Mouse (Mus musculus): ENCODE results near the gene Trex1.

The Trex1 gene

GRCm38 (mm10) chr9:109016973-109017604 is 42.4 kb downstream of the Trex1 start:
- DNase-seq (ENCODE audit: low spot score) = no peak

GRCm38 (mm10) chr9:109015397-109015796 is 44.1 kb downstream of the Trex1 start:
- no peak for DNase-seq (ENCODE audit: low spot score)

- DNase-seq (ENCODE audit: low spot score) = no peak
These were observed 49.2 kb downstream of the Trex1 start for GRCm38 (mm10) chr9:109010316-109010690.

- DNase-seq (ENCODE audit: low spot score) = no peak
These were observed 49.8 kb downstream of the Trex1 start for GRCm38 (mm10) chr9:109009636-109010315.

- peak; percentile 61 for DNase-seq (ENCODE audit: low spot score)
These were observed 50.4 kb downstream of the Trex1 start for GRCm38 (mm10) chr9:109008994-109009635.

GRCm38 (mm10) chr9:109008081-109008480 is 51.5 kb downstream of the Trex1 start:
- no peak for DNase-seq (ENCODE audit: low spot score)

All from adipocyte (in vitro differentiated cells).